Mouse (Mus musculus): ENCODE measurements around the gene Hprt. TPM values are rescaled to one million over a fixed set of nuclear protein-coding genes. Genes with fewer than 3 reads are reported as not detected.
A peak's percentile ranks its signal among the peaks of the same experiment; 100 is the strongest.
"Not testable (repeated sequence)": the region's sequence is repeated elsewhere in the genome, so short reads cannot be mapped to it uniquely, and the experiment has no call there.

Hprt gene
- total RNA-seq, 2 experiments from 2014 or later = 111 to 147 TPM

GRCm38 (mm10) chrX:53006062-53006461, 18.1 kb downstream of the Hprt start:
- no peak overlapping the region for H3K27ac ChIP-seq
- H3K4me3 ChIP-seq = no peak overlapping the region
- peak; percentile 16 to 31 for DNase-seq (ENCODE audit: low spot score in 2 of 2)
- TF ChIP-seq CTCF (conservative IDR thresholded peaks at IDR 0.05) = peak; percentile 87

- Histone ChIP-seq H3K4me3 (no peak overlapping the region), H3K27ac (no peak overlapping the region)
- DNase-seq (ENCODE audit: low spot score in 2 of 2) = no peak
- TF ChIP-seq CTCF (conservative IDR thresholded peaks at IDR 0.05) = peak; percentile 73
These were observed 27.6 kb downstream of the Hprt start for GRCm38 (mm10) chrX:53015549-53015948.

- Histone ChIP-seq H3K4me3 (no peak overlapping the region), H3K27ac (no peak overlapping the region)
- no peak for TF ChIP-seq CTCF (conservative IDR thresholded peaks at IDR 0.05)
- no peak for DNase-seq (ENCODE audit: low spot score in 2 of 2)
These were observed 35.1 kb downstream of the Hprt start for GRCm38 (mm10) chrX:53023021-53023420.

GRCm38 (mm10) chrX:53024268-53024667, 36.3 kb downstream of the Hprt start:
- not testable (repeated sequence) for DNase-seq (ENCODE audit: low spot score in 2 of 2); H3K27ac ChIP-seq; H3K4me3 ChIP-seq
- peak; percentile 47 for TF ChIP-seq CTCF (conservative IDR thresholded peaks at IDR 0.05)

- Histone ChIP-seq H3K4me3 (no peak overlapping the region), H3K27ac (no peak overlapping the region)
- no peak for DNase-seq (ENCODE audit: low spot score in 2 of 2)
- peak; percentile 49 for TF ChIP-seq CTCF (conservative IDR thresholded peaks at IDR 0.05)
These were observed 37.7 kb downstream of the Hprt start for GRCm38 (mm10) chrX:53025471-53026223.

- TF ChIP-seq CTCF (conservative IDR thresholded peaks at IDR 0.05) = no peak
- Histone ChIP-seq H3K4me3 (no peak overlapping the region), H3K27ac (no peak overlapping the region)
- DNase-seq (ENCODE audit: low spot score in 2 of 2) = no peak
These were observed 41.6 kb downstream of the Hprt start for GRCm38 (mm10) chrX:53029559-53029958.

- no peak for TF ChIP-seq CTCF (conservative IDR thresholded peaks at IDR 0.05)
- no peak overlapping the region for H3K4me3 ChIP-seq
- no peak overlapping the region for H3K27ac ChIP-seq
- no peak for DNase-seq (ENCODE audit: low spot score in 2 of 2)
These were observed 50.3 kb downstream of the Hprt start for GRCm38 (mm10) chrX:53038194-53038593.

- Histone ChIP-seq H3K27ac (no peak overlapping the region), H3K4me3 (no peak overlapping the region)
- TF ChIP-seq CTCF (conservative IDR thresholded peaks at IDR 0.05) = no peak
- DNase-seq (ENCODE audit: low spot score in 2 of 2) = no peak
These were observed 51.7 kb downstream of the Hprt start for GRCm38 (mm10) chrX:53039651-53040050.

GRCm38 (mm10) chrX:53040138-53040537, 52.2 kb downstream of the Hprt start:
- H3K27ac ChIP-seq = no peak overlapping the region
- no peak overlapping the region for H3K4me3 ChIP-seq
- TF ChIP-seq CTCF (conservative IDR thresholded peaks at IDR 0.05) = no peak
- no peak for DNase-seq (ENCODE audit: low spot score in 2 of 2)

- Histone ChIP-seq H3K27ac (no peak overlapping the region), H3K4me3 (no peak overlapping the region)
- DNase-seq (ENCODE audit: low spot score in 2 of 2) = no peak
- TF ChIP-seq CTCF (conservative IDR thresholded peaks at IDR 0.05) = no peak
These were observed 53.1 kb downstream of the Hprt start for GRCm38 (mm10) chrX:53041006-53041405.

GRCm38 (mm10) chrX:53045187-53045903, 57.4 kb downstream of the Hprt start:
- no peak overlapping the region for H3K27ac ChIP-seq
- H3K4me3 ChIP-seq = no peak overlapping the region
- DNase-seq (ENCODE audit: low spot score in 2 of 2) = no peak
- no peak for TF ChIP-seq CTCF (conservative IDR thresholded peaks at IDR 0.05)

GRCm38 (mm10) chrX:53046033-53046432, 58.1 kb downstream of the Hprt start:
- H3K27ac ChIP-seq = no peak overlapping the region
- no peak for DNase-seq (ENCODE audit: low spot score in 2 of 2)
- TF ChIP-seq CTCF (conservative IDR thresholded peaks at IDR 0.05) = no peak
- H3K4me3 ChIP-seq = no peak overlapping the region

- Histone ChIP-seq H3K4me3 (no peak overlapping the region), H3K27ac (no peak overlapping the region)
- DNase-seq (ENCODE audit: low spot score in 2 of 2) = no peak
- TF ChIP-seq CTCF (conservative IDR thresholded peaks at IDR 0.05) = no peak
These were observed 59.0 kb downstream of the Hprt start for GRCm38 (mm10) chrX:53046911-53047310.

- Histone ChIP-seq H3K27ac (no peak overlapping the region), H3K4me3 (no peak overlapping the region)
- no peak for DNase-seq (ENCODE audit: low spot score in 2 of 2)
- no peak for TF ChIP-seq CTCF (conservative IDR thresholded peaks at IDR 0.05)
These were observed 61.3 kb downstream of the Hprt start for GRCm38 (mm10) chrX:53049196-53049595.

Measured in layer of hippocampus, adult 2 months (tissue).